In genomic region chr4:115980676-115981075, GRCm38 (mm10) we compare ENCODE assay signal across 9 mouse cellular contexts. TPM values are rescaled to one million over a fixed set of nuclear protein-coding genes. Genes with fewer than 3 reads are reported as not detected.
A peak's percentile ranks its signal among the peaks of the same experiment; 100 is the strongest.
DNase-seq lines count a peak whose midpoint lies in the region; ATAC-seq lines count a peak whose summit lies in the region.
"Had no signal": no experiment of that assay in that cellular context is flagged by ENCODE, and none has a peak within 500 bp of the region (broad histone marks: within the 10 kb centered on the region; RNA-seq: fewer than 3 reads in every experiment).

No protein-coding gene starts in this region.

- peak; percentile 50 to 87 for DNase-seq in adrenal gland, adult (ENCODE audit: inconsistent age in 2 of 2, low spot score in 1 of 2)
- DNase-seq in adrenal gland, adult 8-10 months, result no peak
- DNase-seq in adrenal gland, adult 2 months, result peak; percentile 60
- DNase-seq in embryo, embryonic 10.5 days (ENCODE audit: low spot score), result peak; percentile 94
- peak; percentile 84 for DNase-seq in heart, postnatal 4 days
- DNase-seq in layer of hippocampus, postnatal 14 days (ENCODE audit: low spot score in 2 of 2), result peak; percentile 69 to 80
- peak; percentile 76 to 85 for DNase-seq in right cerebral cortex, adult 2 months (ENCODE audit: low spot score in 2 of 2)

- peak; percentile 83 for ATAC-seq in megakaryocyte, adult 5-6 weeks (ENCODE audit: poor library complexity, severe bottlenecking)

RNA-seq across cellular contexts. Expression of gene Faah, which starts 37.0 kb away (rescaled TPM):
- total RNA-seq in adrenal gland, adult 8-10 months (2022), result 10 to 100 TPM in 1 of 4 experiments, 1 to 10 TPM in 3; 4.1 to 10.5 (median 6.0) TPM
- 1 to 10 TPM; 3.7 to 4.8 TPM for total RNA-seq in adrenal gland, adult 2 months (2021)
- polyA plus RNA-seq in adrenal gland, adult 2 months (2012; rRNA removed), result 4.7 and 8.0 TPM in 2 replicates
- 1 to 10 TPM; 1.3 to 1.6 TPM for total RNA-seq in heart, postnatal 4 days (2021)
- 100 to 1,000 TPM; 123 to 126 TPM for total RNA-seq in layer of hippocampus, postnatal 14 days (2021)
- total RNA-seq in megakaryocyte, adult 5-6 weeks (2015), result 0.71 and 1.8 TPM in 2 replicates
- total RNA-seq in megakaryocyte, adult 5-6 weeks (2017), result 1.3 and 2.2 TPM in 2 replicates

RNA-seq across cellular contexts. Expression of gene Dmbx1, which starts 41.0 kb away (rescaled TPM):
- total RNA-seq in adrenal gland, adult 8-10 months (2022), result not detected
- not detected for total RNA-seq in adrenal gland, adult 2 months (2021)
- not detected in 2 replicates for polyA plus RNA-seq in adrenal gland, adult 2 months (2012; rRNA removed)
- total RNA-seq in heart, postnatal 4 days (2021), result not detected
- total RNA-seq in layer of hippocampus, postnatal 14 days (2021), result under 1 TPM; 0.14 to 0.21 TPM
- not detected in 2 replicates for total RNA-seq in megakaryocyte, adult 5-6 weeks (2015)
- total RNA-seq in megakaryocyte, adult 5-6 weeks (2017), result not detected in 2 replicates
- polyA plus RNA-seq: liver, embryonic 16.5 days had no signal

Comparison
In these comparisons a context has a peak if more than half of its experiments do, and no peak if none do; other contexts are left out.
1. RNA of gene Faah, which starts 37.0 kb away (total RNA-seq): 123 to 126 TPM in layer of hippocampus, postnatal 14 days; 4.1 to 10.5 TPM in adrenal gland, adult 8-10 months, 3.7 to 4.8 TPM in adrenal gland, adult 2 months, 1.3 to 1.6 TPM in heart, postnatal 4 days and 0.71 to 2.2 TPM in megakaryocyte, adult 5-6 weeks; every median in the first group is over 10 times any median in the second.